Mouse (Mus musculus) neural tube, postnatal 0 days (tissue): ENCODE results near the gene Secisbp2. TPM values are rescaled to one million over a fixed set of nuclear protein-coding genes. Genes with fewer than 3 reads are reported as not detected.

Experiments
- polyA plus RNA-seq: library from polyadenylated mRNA; unstranded; fragments of >200 nt; fragmentation: Nextera tagmentation; extraction: Ambion mirVana; gene quantifications from 2 replicates; pipeline ENCODE4 v1.2.1, GENCODE M21; 2015

The Secisbp2 gene
- polyA plus RNA-seq, result 21.3 and 24.5 TPM in 2 replicates

GRCm38 (mm10) chr13:51651408-51652064 is at the start of gene Secisbp2:
Gene Secisbp2, plus strand, starts transcription at chr13:51651697.

GRCm38 (mm10) chr13:51644829-51645789 is 6.4 kb upstream of the Secisbp2 start, which contains the start of gene Cks2:
Gene Cks2, plus strand, starts transcription at chr13:51645232.

Other genes starting within 250 kb of the Secisbp2 start
- 11.6 and 13.5 TPM in 2 replicates for gene S1pr3, start 243.1 kb upstream of the Secisbp2 start, polyA plus RNA-seq
- gene Shc3, start 82.3 kb upstream of the Secisbp2 start, polyA plus RNA-seq, result 13.7 and 15.2 TPM in 2 replicates
- 24.9 and 26.2 TPM in 2 replicates for gene Cks2, start 6.5 kb upstream of the Secisbp2 start, polyA plus RNA-seq
- gene Sema4d, start 142.1 kb downstream of the Secisbp2 start, polyA plus RNA-seq, result 17.3 and 19.0 TPM in 2 replicates
- gene Gadd45g, start 195.0 kb downstream of the Secisbp2 start, polyA plus RNA-seq, result 33.1 and 40.4 TPM in 2 replicates